Mouse (Mus musculus) liver, adult 2 months (tissue): ENCODE measurements around the gene Jakmip3. TPM values are rescaled to one million over a fixed set of nuclear protein-coding genes. Genes with fewer than 3 reads are reported as not detected.

Experiments
- DNase-seq: peaks from one replicate; pipeline ENCODE4 v3.0.0-alpha.2; 2011; ENCODE audit warnings: low read depth, low spot score; ENCODE audit errors: extremely low read depth
- H3K27ac ChIP-seq: fragments of 200-500 bp; replicated peaks from 2 replicates; pipeline ENCODE4 v1.5.1; 2012; ENCODE audit warnings: low read depth, mild to moderate bottlenecking, control low read depth, inconsistent platforms, low read length; ENCODE audit not compliant: insufficient read depth
- H3K27me3 ChIP-seq: fragments of 200-500 bp; 2 replicates; pipeline ENCODE4 v1.6.1; 2012; ENCODE audit warnings: mild to moderate bottlenecking, moderate library complexity, low read length, inconsistent platforms; ENCODE audit not compliant: control insufficient read depth, insufficient read depth
- H3K36me3 ChIP-seq: fragments of 200-500 bp; 2 replicates; pipeline ENCODE4 v1.6.1; 2012; ENCODE audit warnings: low read length, inconsistent platforms; ENCODE audit not compliant: control insufficient read depth, insufficient read depth
- H3K4me1 ChIP-seq: fragments of 200-500 bp; 2 replicates; pipeline ENCODE4 v1.6.1; 2011; ENCODE audit warnings: low read length; ENCODE audit not compliant: control insufficient read depth, insufficient read depth
- H3K4me3 ChIP-seq: fragments of 200-500 bp; 2 replicates; pipeline ENCODE4 v1.5.1; 2011; ENCODE audit warnings: low read depth, mild to moderate bottlenecking, control low read depth, low read length, moderate library complexity; ENCODE audit not compliant: insufficient read depth
- H3K79me2 ChIP-seq: fragments of 200-500 bp; 2 replicates; pipeline ENCODE4 v1.6.1; 2012; ENCODE audit warnings: inconsistent platforms, mild to moderate bottlenecking, low read length, moderate library complexity; ENCODE audit not compliant: control insufficient read depth, insufficient read depth
- H3K9ac ChIP-seq: fragments of 200-500 bp; 2 replicates; pipeline ENCODE4 v1.6.1; 2012; ENCODE audit warnings: low read depth, mild to moderate bottlenecking, control low read depth, inconsistent platforms, low read length
- CTCF ChIP-seq: fragments of 200-500 bp; IDR thresholded peaks from 2 replicates; pipeline ENCODE4 v1.5.1; 2011; ENCODE audit warnings: low read depth, low read length, control low read depth
- POLR2A ChIP-seq: fragments of 200-500 bp; IDR thresholded peaks from 2 replicates; pipeline ENCODE4 v1.6.1; 2011; ENCODE audit warnings: low read length, control low read depth; ENCODE audit not compliant: insufficient read depth; ENCODE audit errors: extremely low read depth
- WGBS: fragments of 180-500 bp; shearing (Covaris S2); methylation state at CpG from one replicate; pipeline ENCODE4 v1.1.7; 2018; 5-methylcytosine and 5-hydroxymethylcytosine counted together
- polyA plus RNA-seq: library from polyadenylated mRNA; depleted of rRNA; stranded (reverse); fragments of >200 nt; gene quantifications from 2 replicates; pipeline ENCODE4 v1.2.3, GENCODE M21; 2012
- total RNA-seq: library from RNA; depleted of rRNA; stranded (reverse); fragments of >200 nt; gene quantifications from 2 replicates; pipeline ENCODE4 v1.2.3, GENCODE M21; 2014

The Jakmip3 gene
- total and polyA plus RNA-seq, 2 experiments: 0.02 TPM; not detected in 1

DNA sequence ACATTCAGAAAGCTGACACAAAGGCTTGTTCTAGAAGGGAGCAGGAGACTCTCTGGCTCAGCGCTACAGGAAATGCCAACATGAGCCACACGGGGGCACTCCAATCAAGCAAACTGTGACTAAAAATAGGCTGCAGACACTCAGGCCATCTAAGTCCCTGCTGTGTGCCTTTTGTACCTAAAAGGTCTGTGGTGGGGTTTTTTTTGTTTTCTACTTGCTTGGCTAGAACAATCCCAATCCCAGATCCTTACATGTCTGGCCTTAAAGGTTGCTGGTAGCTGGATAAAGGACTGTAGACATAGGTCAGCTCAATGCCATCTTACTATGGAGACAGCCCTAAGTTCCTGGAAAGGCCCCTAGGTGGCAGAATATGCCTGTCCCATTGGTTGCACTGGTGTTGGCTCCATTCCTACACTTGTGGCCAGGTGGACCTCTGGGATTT, 127.7 kb downstream of the Jakmip3 start:
- Histone ChIP-seq H3K27me3 (no peaks in the 10 kb centered on the region), H3K9ac (no peak overlapping the region), H3K79me2 (no peaks in the 10 kb centered on the region), H3K4me3 (no peak overlapping the region), H3K4me1 (no peaks in the 10 kb centered on the region), H3K27ac (no peak overlapping the region), H3K36me3 (no peaks in the 10 kb centered on the region)
- peak; percentile 74 for TF ChIP-seq CTCF
- no peak for TF ChIP-seq POLR2A
- WGBS: 3% methylated on average over 2 of the region's 2 CpGs
- DNase-seq: peak; percentile 44

DNA sequence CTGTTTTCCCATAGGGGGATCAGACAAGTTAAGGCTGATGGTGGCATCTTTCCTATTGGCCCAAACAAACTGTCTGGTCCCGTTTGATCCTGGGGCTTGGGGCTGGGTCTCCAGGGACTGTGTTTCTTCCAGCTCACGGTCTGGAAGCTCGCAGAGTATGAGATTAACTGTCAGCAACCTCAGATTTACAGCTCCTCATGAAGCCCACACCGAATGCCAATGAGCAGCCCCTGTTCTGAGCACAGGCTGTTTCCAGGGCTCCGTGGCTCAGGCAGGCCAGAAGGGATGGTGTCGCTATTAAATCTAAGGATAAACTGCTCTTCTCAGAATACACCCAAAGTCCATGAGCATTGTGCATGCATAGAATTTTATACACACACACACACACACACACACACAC, 133.7 kb downstream of the Jakmip3 start:
- no peak overlapping the region for H3K4me3 ChIP-seq
- no peaks in the 10 kb centered on the region for H3K36me3 ChIP-seq
- no peak for DNase-seq
- H3K27me3 ChIP-seq: no peaks in the 10 kb centered on the region
- no peak overlapping the region for H3K9ac ChIP-seq
- H3K79me2 ChIP-seq: no peaks in the 10 kb centered on the region
- H3K27ac ChIP-seq: no peak overlapping the region
- H3K4me1 ChIP-seq: no peaks in the 10 kb centered on the region
- TF ChIP-seq CTCF: no peak
- TF ChIP-seq POLR2A: no peak
- WGBS: 65% methylated on average over 6 of the region's 6 CpGs

DNA sequence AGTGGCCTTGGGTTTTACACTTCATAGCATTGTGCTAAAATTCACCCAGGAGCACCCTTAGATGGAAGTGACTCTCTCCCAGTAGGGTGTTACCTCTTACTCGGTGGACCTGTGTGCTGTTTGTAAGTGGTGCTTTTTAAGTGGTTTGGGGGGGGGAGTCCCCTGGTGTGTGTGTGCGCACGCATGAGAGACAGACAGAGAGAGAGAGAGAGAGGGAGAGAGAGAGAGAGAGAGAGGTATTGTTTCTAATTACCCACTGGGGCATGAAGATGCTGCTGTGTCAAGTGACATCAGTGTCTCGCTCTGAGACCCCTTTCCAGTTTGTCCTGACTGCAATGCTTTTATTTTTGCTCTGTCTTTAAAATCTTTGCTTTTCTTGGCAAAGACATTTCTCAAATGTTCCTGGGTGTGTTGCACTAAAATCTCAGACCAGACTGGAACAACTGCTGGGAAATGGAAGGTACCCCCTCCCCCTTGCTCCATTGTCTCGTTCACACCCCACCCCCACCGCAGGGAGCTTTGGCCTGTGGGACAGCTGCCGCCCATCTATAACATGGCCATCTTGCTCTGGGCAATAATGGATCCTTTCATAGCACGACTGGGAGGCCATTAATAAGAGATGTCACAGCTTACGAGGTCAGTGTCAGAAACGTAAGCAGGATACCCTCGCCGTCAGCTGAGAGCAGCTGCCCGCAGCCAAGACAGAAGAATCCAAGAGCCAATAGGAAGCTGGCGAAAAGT, 134.7 kb downstream of the Jakmip3 start:
- TF ChIP-seq CTCF: no peak
- no peak for TF ChIP-seq POLR2A
- WGBS: 72% methylated on average over 14 of the region's 14 CpGs
- H3K79me2 ChIP-seq: no peaks in the 10 kb centered on the region

DNA sequence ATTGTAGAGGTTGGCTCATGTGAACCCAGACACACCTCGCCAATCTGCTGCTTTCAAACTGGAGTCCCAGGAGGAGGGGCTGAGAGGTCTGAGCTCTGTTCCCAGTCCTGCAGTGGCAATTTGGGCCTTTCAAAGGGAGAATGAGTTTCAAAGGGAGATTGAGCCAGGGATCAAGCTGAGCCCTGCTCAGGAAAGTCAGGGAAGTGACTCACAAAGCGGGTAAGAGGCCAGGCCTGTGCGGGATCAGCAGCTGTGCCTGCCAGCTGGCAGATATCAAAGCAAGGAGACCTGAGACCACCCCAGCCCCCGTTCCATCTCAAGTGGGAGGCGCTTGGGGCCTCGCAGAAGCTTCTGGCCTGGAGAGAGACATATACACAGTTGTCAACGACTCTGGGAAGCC, 136.8 kb downstream of the Jakmip3 start:
- no peaks in the 10 kb centered on the region for H3K4me1 ChIP-seq
- H3K27ac ChIP-seq: no peak overlapping the region
- 0 out of 2 replicates have a peak, but pooled peaks cover 2% of the 10 kb centered on the region for H3K27me3 ChIP-seq
- no peak for DNase-seq
- TF ChIP-seq CTCF: no peak
- no peak for TF ChIP-seq POLR2A
- H3K36me3 ChIP-seq: no peaks in the 10 kb centered on the region
- H3K9ac ChIP-seq: no peak overlapping the region
- no peaks in the 10 kb centered on the region for H3K79me2 ChIP-seq
- H3K4me3 ChIP-seq: no peak overlapping the region
- WGBS: 40% methylated on average over 7 of the region's 7 CpGs

More for the DNA sequence above, 134.7 kb downstream of the Jakmip3 start:
- DNase-seq: no peak
- no peak overlapping the region for H3K9ac ChIP-seq
- no peaks in the 10 kb centered on the region for H3K4me1 ChIP-seq
- no peaks in the 10 kb centered on the region for H3K36me3 ChIP-seq
- 0 out of 2 replicates have a peak, but pooled peaks cover 2% of the 10 kb centered on the region for H3K27me3 ChIP-seq
- H3K27ac ChIP-seq: no peak overlapping the region
- no peak overlapping the region for H3K4me3 ChIP-seq

DNA sequence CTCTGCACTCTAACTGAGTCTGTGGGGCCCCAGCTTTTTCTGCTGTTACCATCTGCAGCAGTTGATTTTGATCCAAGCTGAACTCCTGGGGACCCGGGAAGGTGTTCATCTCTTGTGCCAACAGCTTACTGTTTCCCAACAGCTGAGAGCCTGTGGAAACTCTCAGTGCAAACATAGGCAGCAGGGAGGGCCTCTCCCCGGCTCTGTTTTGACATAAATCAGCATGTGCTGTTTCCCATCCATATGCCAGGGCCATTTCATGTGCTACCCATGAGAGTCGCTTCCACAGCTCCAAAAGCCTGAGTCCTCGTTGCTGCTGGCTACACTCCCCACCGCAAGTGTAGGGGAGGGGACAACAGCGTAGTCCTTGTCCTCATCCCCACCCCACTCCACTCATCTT, 137.7 kb downstream of the Jakmip3 start:
- no peak for DNase-seq
- Histone ChIP-seq H3K79me2 (no peaks in the 10 kb centered on the region), H3K9ac (no peak overlapping the region), H3K27ac (no peak overlapping the region), H3K27me3 (0 out of 2 replicates have a peak, but pooled peaks cover 2% of the 10 kb centered on the region), H3K36me3 (no peaks in the 10 kb centered on the region), H3K4me3 (no peak overlapping the region), H3K4me1 (no peaks in the 10 kb centered on the region)
- no peak for TF ChIP-seq CTCF
- no peak for TF ChIP-seq POLR2A
- WGBS: 57% methylated on average over 6 of the region's 6 CpGs

DNA sequence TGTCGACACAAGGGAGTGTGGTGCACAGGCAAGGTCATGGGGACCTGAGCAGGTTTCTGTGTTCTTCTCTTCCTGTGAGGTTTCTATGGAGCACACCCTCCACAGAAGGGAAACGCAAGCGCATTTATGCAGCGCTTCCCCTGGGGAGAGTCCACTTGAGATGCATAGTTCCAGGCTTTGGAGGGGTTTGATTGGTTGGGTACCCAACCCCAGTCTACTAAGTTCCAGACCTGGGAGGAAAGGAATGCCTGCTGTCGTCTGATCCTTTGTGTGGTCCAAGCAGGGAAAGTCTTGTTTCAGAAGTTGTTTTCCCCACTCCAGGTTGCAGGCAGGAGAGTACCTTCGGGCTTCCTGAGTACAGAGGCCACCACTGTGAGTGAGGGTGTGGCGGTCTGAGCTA, 138.6 kb downstream of the Jakmip3 start:
- no peaks in the 10 kb centered on the region for H3K4me1 ChIP-seq
- TF ChIP-seq POLR2A (no peak), CTCF (no peak)
- no peak for DNase-seq
- H3K4me3 ChIP-seq: no peak overlapping the region
- WGBS: 75% methylated on average over 7 of the region's 7 CpGs
- H3K27me3 ChIP-seq: 0 out of 2 replicates have a peak, but pooled peaks cover 2% of the 10 kb centered on the region
- no peak overlapping the region for H3K27ac ChIP-seq
- H3K36me3 ChIP-seq: no peaks in the 10 kb centered on the region
- no peak overlapping the region for H3K9ac ChIP-seq
- H3K79me2 ChIP-seq: no peaks in the 10 kb centered on the region
